Mouse (Mus musculus) stomach, postnatal 0 days (tissue): ENCODE measurements at regions not wholly inside any gene's neighbourhood (a gene's known extent, or its start where the extent isn't known, plus 50 kb on each side); places are given as distances from the start of the nearest gene placed in this dataset.
"Not testable (repeated sequence)": the region's sequence is repeated elsewhere in the genome, so short reads cannot be mapped to it uniquely, and the experiment has no call there.

Source experiments
- ATAC-seq: fragments of 200-750 bp; cut with Nextera tagmentation; 2 replicates; pipeline ENCODE4 v1.8.0; 2017; ENCODE audit not compliant: low FRiP score, low TSS enrichment
- DNase-seq: peaks from one replicate; pipeline ENCODE4 v3.0.0-alpha.2; 2016; ENCODE audit warnings: low spot score
- H3K27ac ChIP-seq: fragments of 300-500 bp; sonication (generic); replicated peaks from 2 replicates; pipeline ENCODE4 v1.5.1; 2014; ENCODE audit warnings: mild to moderate bottlenecking, control low read depth
- H3K27me3 ChIP-seq: fragments of 300-500 bp; sonication (generic); 2 replicates; pipeline ENCODE4 v1.6.1; 2014; ENCODE audit warnings: low read length; ENCODE audit not compliant: control insufficient read depth, insufficient read depth
- H3K36me3 ChIP-seq: fragments of 300-500 bp; sonication (generic); 2 replicates; pipeline ENCODE4 v1.6.1; 2014; ENCODE audit warnings: low read length, mixed read lengths; ENCODE audit not compliant: control insufficient read depth, insufficient read depth
- H3K4me1 ChIP-seq: fragments of 300-500 bp; sonication (generic); replicated peaks from 2 replicates; pipeline ENCODE4 v1.6.1; 2014; ENCODE audit warnings: antibody characterized with exemption; ENCODE audit not compliant: control insufficient read depth, insufficient read depth
- H3K4me2 ChIP-seq: fragments of 300-500 bp; sonication (generic); replicated peaks from 2 replicates; pipeline ENCODE4 v1.6.1; 2014; ENCODE audit warnings: low read depth, mild to moderate bottlenecking, control low read depth, moderate library complexity
- H3K4me3 ChIP-seq: fragments of 300-500 bp; sonication (generic); 2 replicates; pipeline ENCODE4 v1.5.1; 2014; ENCODE audit warnings: low read depth, low read length, control low read depth
- H3K9ac ChIP-seq: fragments of 300-500 bp; sonication (generic); 2 replicates; pipeline ENCODE4 v1.6.1; 2014; ENCODE audit warnings: mild to moderate bottlenecking, low read length, control low read depth, mixed read lengths
- H3K9me3 ChIP-seq: fragments of 300-500 bp; sonication (generic); 2 replicates; pipeline ENCODE4 v1.6.1; 2016; ENCODE audit warnings: low read length; ENCODE audit not compliant: control insufficient read depth
- CTCF ChIP-seq: IDR thresholded peaks from 2 replicates; pipeline ENCODE4 v1.5.1; 2016; ENCODE audit warnings: antibody characterized with exemption, low read depth, mild to moderate bottlenecking, moderate library complexity
- EP300 ChIP-seq: optimal IDR thresholded peaks from 2 replicates; pipeline ENCODE3; 2016; ENCODE audit warnings: antibody characterized with exemption
- WGBS: fragments of 180-500 bp; shearing (Covaris S2); extraction: QIAGEN DNeasy Blood & Tissue Kit; methylation state at CpG from one replicate; pipeline ENCODE4 v1.1.7; 2014; 5-methylcytosine and 5-hydroxymethylcytosine counted together

DNA sequence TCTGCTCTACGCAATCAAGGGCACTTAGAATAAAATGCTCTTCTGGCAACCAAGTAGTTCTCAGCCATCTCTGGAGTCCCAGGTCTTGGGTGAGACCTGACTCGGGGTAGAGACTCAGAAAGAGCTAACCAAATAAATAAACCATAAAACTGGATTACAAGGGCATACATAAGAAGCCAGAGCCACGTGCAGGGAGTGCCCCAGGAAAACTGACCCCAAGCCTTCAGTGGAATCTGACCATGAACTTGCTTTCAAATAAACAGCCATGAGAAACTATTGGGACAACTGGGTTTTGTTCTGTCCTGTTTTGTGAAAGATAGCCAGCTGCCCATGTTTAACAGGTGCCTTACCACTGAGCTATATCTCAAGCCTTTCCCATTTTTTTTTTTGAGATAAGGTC is 170.3 kb downstream of the Tomm20 start:
- Histone ChIP-seq H3K4me1 (no peaks in the 10 kb centered on the region), H3K9me3 (no peaks in the 10 kb centered on the region), H3K36me3 (no peaks in the 10 kb centered on the region), H3K9ac (no peak overlapping the region), H3K4me2 (no peak overlapping the region), H3K27ac (no peak overlapping the region), H3K27me3 (no peaks in the 10 kb centered on the region), H3K4me3 (no peak overlapping the region)
- DNase-seq = no peak
- no peak for ATAC-seq
- TF ChIP-seq EP300 = no peak
- 56% methylated on average over 3 of the region's 3 CpGs for WGBS

DNA sequence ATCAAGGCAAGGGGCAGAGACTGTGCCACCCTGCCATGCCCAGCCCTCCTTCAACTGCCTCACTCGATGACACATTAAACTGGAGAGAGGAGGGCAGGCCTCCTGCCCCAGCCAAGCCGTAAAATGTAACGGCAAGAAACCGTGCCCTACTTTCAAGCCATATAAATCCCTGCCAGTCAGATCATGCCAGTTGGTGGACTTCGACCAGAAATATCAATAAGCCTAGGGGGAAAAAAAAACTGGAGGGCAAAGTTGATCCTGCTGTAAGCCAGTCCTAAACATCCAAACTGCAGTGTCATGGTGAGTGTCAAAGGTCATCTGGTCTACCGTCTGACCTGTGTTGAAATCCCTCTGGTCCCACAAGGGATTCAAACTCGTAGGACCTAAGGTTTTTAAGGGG is 170.8 kb downstream of the Tomm20 start:
- Histone ChIP-seq H3K4me3 (no peak overlapping the region), H3K9ac (no peak overlapping the region), H3K36me3 (no peaks in the 10 kb centered on the region), H3K9me3 (no peaks in the 10 kb centered on the region), H3K4me2 (no peak overlapping the region), H3K27me3 (no peaks in the 10 kb centered on the region), H3K4me1 (no peaks in the 10 kb centered on the region), H3K27ac (no peak overlapping the region)
- no peak for DNase-seq
- 72% methylated on average over 7 of the region's 7 CpGs for WGBS
- TF ChIP-seq EP300 (no peak), CTCF (no peak)
- no peak for ATAC-seq

GRCm38 (mm10) chr8:126772748-126773147 is 172.9 kb downstream of the Tomm20 start:
- no peaks in the 10 kb centered on the region for H3K27me3 ChIP-seq
- ATAC-seq (no peak), DNase-seq (no peak)
- TF ChIP-seq EP300 = no peak
- TF ChIP-seq CTCF = no peak
- no peaks in the 10 kb centered on the region for H3K36me3 ChIP-seq
- H3K9ac ChIP-seq = no peak overlapping the region
- 71% methylated on average over 11 of the region's 11 CpGs for WGBS
- H3K9me3 ChIP-seq = no peaks in the 10 kb centered on the region
- H3K4me3 ChIP-seq = no peak overlapping the region
- H3K4me1 ChIP-seq = no peaks in the 10 kb centered on the region
- no peak overlapping the region for H3K4me2 ChIP-seq
- H3K27ac ChIP-seq = no peak overlapping the region

DNA sequence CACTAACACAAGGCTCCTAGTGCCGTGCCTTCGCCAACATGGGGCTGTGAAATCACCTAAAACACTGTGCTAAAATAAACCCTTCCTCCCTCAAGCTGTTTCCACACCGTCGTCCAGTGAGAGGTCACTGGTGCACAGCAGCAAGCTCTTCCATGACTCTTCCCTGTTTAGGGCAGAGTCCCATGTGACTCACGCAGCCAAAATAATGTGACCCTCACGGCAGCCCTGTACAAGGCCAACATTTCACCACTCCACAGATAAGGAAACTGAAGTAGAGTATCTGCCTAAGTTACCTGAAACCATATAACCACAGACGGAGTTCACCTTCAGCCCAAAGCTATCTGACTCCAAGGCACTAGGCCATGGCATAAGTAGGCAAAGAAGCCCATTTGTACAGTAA is 173.4 kb downstream of the Tomm20 start:
- no peak overlapping the region for H3K4me2 ChIP-seq
- no peak overlapping the region for H3K27ac ChIP-seq
- WGBS = 82% methylated on average over 7 of the region's 7 CpGs
- no peak overlapping the region for H3K4me3 ChIP-seq
- DNase-seq = no peak
- no peak overlapping the region for H3K9ac ChIP-seq
- no peaks in the 10 kb centered on the region for H3K4me1 ChIP-seq
- no peaks in the 10 kb centered on the region for H3K27me3 ChIP-seq
- TF ChIP-seq CTCF = no peak
- TF ChIP-seq EP300 = no peak
- ATAC-seq = no peak
- no peaks in the 10 kb centered on the region for H3K36me3 ChIP-seq
- no peaks in the 10 kb centered on the region for H3K9me3 ChIP-seq

DNA sequence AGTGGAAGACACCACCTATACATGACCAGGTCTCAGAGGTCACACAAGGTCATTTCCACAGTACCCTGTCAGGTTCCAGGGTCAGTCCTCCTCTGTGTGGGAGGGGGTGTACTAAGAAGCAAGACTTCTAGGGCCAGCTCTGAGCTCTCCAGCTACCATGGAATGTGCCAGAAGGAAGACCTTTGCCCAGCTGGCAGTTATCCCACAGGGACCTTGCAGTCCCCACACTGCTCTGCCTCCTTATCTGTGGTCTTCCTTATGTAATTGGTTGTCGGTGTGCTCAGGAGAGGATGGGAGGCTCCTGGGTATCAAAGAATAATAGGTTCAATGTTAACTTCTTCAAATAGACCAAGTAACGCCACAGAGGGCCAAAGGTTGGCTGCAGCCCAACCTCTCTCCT is 175.3 kb downstream of the Tomm20 start:
- not testable (repeated sequence) for H3K27me3 ChIP-seq, H3K9me3 ChIP-seq, H3K4me3 ChIP-seq, H3K9ac ChIP-seq, H3K36me3 ChIP-seq, H3K4me2 ChIP-seq, H3K4me1 ChIP-seq
- DNase-seq = peak; percentile 72
- H3K27ac ChIP-seq = peak overlapping the region; percentile 35; the same call in 1 of the 2 replicates
- ATAC-seq = peak; percentile 71
- 64% methylated on average over 2 of the region's 2 CpGs for WGBS

DNA sequence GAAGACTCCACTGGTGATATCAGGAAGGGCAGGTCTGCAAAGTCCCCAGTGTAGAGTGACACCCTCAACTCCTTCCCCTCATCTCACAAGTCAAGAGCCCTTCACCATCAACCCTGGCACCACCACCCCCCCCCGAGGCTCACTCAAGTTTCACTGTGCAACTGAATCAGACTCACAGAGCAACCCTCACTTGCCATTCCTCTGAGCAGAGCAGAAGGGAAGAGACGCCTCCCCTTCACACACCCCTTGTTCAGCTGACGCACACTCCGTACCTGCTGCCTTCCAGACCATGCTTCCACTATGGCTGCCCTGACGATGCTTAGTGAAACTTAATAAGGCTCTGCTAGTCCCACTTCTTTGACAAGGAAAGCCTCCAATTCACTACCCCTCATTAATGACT is 174.4 kb upstream of the Irf2bp2 start:
- Histone ChIP-seq H3K9ac (no peak overlapping the region), H3K4me1 (no peaks in the 10 kb centered on the region), H3K27ac (no peak overlapping the region), H3K36me3 (no peaks in the 10 kb centered on the region), H3K9me3 (no peaks in the 10 kb centered on the region), H3K27me3 (no peaks in the 10 kb centered on the region), H3K4me2 (no peak overlapping the region), H3K4me3 (no peak overlapping the region)
- TF ChIP-seq CTCF (no peak), EP300 (no peak)
- WGBS = 92% methylated on average over 5 of the region's 5 CpGs
- DNase-seq = no peak
- ATAC-seq = no peak
